Mouse (Mus musculus): ENCODE measurements around the gene Bcl9l. TPM values are rescaled to one million over a fixed set of nuclear protein-coding genes. Genes with fewer than 3 reads are reported as not detected.
A peak's percentile ranks its signal among the peaks of the same experiment; 100 is the strongest.

Gene Bcl9l
- polyA plus RNA-seq, 1 experiment: 61.6 TPM

DNA sequence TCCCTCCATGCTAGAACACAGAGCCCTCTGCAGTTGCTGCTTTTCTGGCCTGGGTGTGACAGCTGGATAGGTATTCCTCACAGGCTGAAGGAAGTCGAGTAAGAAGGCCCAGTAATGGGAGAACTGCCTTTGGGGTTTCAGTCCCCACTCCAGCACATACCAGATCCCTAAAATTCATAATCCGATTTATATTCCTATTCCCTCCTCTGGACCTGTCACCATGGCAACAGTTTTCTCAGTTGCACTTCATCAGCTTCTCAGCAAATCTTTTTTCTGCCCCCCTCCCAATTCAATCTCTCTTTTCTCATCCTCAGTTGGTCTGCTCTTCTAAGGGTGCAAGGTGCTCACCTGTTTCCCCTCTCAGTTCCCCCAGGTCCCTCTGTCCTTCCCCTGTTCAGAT is 13.8 kb upstream of the Bcl9l start:
- Histone ChIP-seq H3K4me3 (ENCODE audit: insufficient read depth, low read length) (no peak overlapping the region), H3K27ac (ENCODE audit: insufficient read depth, low read length) (no peak overlapping the region), H3K4me1 (ENCODE audit: control insufficient read depth, insufficient read depth, low read length) (no peaks in the 10 kb centered on the region)
- TF ChIP-seq CTCF (IDR thresholded peaks at IDR 0.05; ENCODE audit: borderline replicate concordance, insufficient read depth, low read length) (no peak), POLR2A (IDR thresholded peaks at IDR 0.05; ENCODE audit: low read depth, low read length) (no peak)

DNA sequence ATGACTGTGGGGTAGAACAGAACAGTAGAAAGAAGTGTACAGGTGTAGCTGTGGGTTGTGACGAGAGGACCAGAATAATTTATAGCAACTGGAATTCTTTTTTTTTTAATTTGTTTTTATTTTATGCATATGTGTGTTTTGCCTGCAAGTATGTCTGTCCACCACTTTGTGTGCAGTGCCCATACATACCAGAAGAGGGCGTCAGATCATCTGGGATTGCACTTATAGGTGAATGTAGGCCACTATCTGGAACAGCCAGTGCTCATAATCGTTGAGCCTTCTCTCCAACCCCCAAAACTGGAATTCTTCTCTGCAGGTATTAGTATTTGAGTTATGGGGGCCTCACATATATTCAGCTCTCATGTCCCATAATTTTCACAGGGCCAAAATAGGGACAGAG is 9.4 kb upstream of the Bcl9l start:
- Histone ChIP-seq H3K4me1 (ENCODE audit: control insufficient read depth, insufficient read depth, low read length) (no peaks in the 10 kb centered on the region), H3K4me3 (ENCODE audit: insufficient read depth, low read length) (no peak overlapping the region), H3K27ac (ENCODE audit: insufficient read depth, low read length) (no peak overlapping the region)
- TF ChIP-seq CTCF (IDR thresholded peaks at IDR 0.05; ENCODE audit: borderline replicate concordance, insufficient read depth, low read length): no peak
- TF ChIP-seq POLR2A (IDR thresholded peaks at IDR 0.05; ENCODE audit: low read depth, low read length): no peak

DNA sequence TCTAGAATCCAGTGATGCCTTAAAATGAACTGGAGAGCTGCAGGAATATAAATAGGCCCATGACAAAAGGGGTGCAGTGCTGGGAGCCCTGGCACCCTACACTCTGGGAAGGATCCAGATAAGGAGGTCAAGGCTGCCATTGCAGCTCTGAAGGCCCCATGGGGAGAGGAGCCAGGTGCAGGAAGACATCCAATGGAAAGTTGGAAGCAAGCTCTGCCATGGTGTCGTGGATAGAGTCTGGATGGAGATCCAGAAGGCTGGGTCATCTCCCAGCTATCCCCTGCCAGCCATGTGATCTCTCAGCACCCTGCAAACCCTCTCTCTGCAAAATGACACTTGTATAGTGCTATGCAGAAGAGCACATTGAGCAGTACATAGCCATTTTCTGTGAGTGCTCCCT is 8.3 kb upstream of the Bcl9l start:
- H3K27ac ChIP-seq (ENCODE audit: insufficient read depth, low read length): no peak overlapping the region
- TF ChIP-seq POLR2A (IDR thresholded peaks at IDR 0.05; ENCODE audit: low read depth, low read length) (peak; percentile 21), CTCF (IDR thresholded peaks at IDR 0.05; ENCODE audit: borderline replicate concordance, insufficient read depth, low read length) (no peak)
- no peak overlapping the region for H3K4me3 ChIP-seq (ENCODE audit: insufficient read depth, low read length)
- no peaks in the 10 kb centered on the region for H3K4me1 ChIP-seq (ENCODE audit: control insufficient read depth, insufficient read depth, low read length)

DNA sequence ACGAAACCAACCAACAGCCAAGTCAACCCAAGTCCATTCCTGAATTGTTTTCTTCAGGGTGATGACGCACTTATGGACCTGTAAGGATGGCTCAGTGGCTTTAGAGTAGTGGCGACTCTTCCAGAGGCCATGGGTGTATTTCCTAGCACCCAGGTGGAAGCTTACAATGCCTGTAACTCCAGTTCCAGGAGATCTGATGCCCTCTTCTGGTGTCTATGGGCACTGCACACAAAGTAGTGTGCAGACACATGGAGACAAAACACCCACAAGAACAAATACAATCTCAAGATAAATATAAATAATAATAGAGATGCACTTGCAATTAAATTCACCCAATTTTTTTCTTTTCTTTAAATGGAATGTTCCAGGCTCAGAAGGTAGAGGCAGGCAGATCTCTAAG is 6.7 kb upstream of the Bcl9l start:
- TF ChIP-seq CTCF (IDR thresholded peaks at IDR 0.05; ENCODE audit: borderline replicate concordance, insufficient read depth, low read length) (no peak), POLR2A (IDR thresholded peaks at IDR 0.05; ENCODE audit: low read depth, low read length) (no peak)
- Histone ChIP-seq H3K4me3 (ENCODE audit: insufficient read depth, low read length) (no peak overlapping the region), H3K27ac (ENCODE audit: insufficient read depth, low read length) (no peak overlapping the region), H3K4me1 (ENCODE audit: control insufficient read depth, insufficient read depth, low read length) (peaks cover 4% of the 10 kb centered on the region; the same call in 1 of the 2 replicates)

DNA sequence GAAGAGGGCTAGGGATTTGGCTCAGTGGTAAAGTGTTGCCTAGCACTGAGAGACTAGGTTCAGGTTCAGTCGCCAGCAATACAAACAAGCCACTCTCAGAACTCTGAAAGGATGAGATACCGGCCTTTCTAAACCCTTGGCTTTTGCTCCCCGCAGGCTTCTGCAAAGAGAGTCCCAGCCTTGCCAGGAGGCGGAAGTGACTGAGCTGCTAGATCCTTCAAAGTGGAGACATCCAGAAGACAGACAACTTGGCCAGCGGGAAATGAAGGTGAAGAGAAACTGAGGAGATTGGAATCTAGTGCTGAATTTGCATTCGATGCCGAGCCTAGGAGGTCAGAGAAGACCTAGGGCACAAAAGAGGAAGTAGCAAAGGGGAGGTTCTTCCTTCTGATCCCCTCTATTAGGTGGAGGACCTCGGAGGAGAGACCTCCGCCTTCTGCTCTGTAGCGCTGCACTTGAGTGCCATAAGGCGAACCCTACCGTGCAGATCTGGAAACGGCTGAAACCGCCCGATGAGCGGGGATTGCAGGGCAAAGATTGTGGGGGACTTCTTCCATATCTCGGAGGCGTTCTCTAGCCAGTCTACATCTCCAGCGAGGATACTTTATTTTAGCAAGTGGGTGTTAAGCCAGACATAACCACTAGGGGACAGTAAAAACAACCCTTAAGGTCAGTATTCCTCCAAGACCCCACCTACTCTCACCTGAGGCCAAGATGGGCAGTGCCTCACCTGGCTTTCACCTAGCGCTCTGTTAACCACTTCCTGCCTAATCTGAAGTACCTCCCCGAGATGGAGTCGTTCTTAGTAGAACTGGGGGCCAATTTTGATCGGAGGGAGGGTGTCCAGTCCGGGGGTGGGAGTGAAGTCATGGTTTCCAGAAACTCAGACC is 5.0 kb upstream of the Bcl9l start:
- TF ChIP-seq POLR2A (IDR thresholded peaks at IDR 0.05; ENCODE audit: low read depth, low read length) (no peak), CTCF (IDR thresholded peaks at IDR 0.05; ENCODE audit: borderline replicate concordance, insufficient read depth, low read length) (no peak)
- Histone ChIP-seq H3K27ac (ENCODE audit: insufficient read depth, low read length) (peak overlapping the region; percentile 57), H3K4me3 (ENCODE audit: insufficient read depth, low read length) (peak overlapping the region; percentile 51), H3K4me1 (ENCODE audit: control insufficient read depth, insufficient read depth, low read length) (peaks cover 4% of the 10 kb centered on the region; the same call in 1 of the 2 replicates)

DNA sequence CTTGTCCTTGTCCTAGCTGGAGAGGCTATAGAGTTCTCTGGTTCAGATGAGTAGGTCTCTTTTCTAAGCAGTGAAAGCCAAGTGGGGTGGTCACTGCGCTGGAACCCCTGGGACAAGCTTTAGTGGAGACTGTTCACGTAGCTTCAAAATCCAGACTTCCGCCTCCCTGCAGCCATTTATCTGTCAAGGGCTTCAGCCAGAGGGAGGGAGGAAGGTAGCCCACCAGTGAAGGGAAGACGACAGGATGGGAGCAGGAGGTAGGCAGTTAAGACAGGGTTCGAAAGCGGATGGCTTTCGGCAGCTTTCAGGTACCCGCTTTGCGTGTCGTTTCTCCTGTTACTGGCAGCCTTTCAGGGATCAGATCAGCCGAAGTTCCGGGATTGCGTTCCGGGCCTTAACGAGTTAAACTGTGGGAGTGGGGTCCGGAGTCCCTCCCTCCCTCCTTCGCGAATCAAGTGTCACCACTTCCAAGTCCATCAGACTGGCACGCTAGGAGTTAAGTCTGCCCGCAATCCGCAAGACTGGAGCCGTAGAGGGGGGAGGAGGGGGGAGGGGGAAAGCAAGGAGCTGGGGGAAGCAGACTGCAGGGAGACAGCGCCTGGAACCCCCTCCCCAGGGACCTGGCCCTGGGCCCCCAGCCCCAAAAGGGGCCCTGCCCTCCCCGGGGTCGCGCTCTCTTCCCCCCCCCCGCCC is 4.2 kb upstream of the Bcl9l start:
- Histone ChIP-seq H3K4me3 (ENCODE audit: insufficient read depth, low read length) (peak overlapping the region; percentile 67), H3K27ac (ENCODE audit: insufficient read depth, low read length) (peak overlapping the region; percentile 57), H3K4me1 (ENCODE audit: control insufficient read depth, insufficient read depth, low read length) (peaks cover 4% of the 10 kb centered on the region; the same call in 1 of the 2 replicates)
- TF ChIP-seq POLR2A (IDR thresholded peaks at IDR 0.05; ENCODE audit: low read depth, low read length): peak; percentile 5; the same call in 1 of the 2 replicates
- TF ChIP-seq CTCF (IDR thresholded peaks at IDR 0.05; ENCODE audit: borderline replicate concordance, insufficient read depth, low read length): no peak

DNA sequence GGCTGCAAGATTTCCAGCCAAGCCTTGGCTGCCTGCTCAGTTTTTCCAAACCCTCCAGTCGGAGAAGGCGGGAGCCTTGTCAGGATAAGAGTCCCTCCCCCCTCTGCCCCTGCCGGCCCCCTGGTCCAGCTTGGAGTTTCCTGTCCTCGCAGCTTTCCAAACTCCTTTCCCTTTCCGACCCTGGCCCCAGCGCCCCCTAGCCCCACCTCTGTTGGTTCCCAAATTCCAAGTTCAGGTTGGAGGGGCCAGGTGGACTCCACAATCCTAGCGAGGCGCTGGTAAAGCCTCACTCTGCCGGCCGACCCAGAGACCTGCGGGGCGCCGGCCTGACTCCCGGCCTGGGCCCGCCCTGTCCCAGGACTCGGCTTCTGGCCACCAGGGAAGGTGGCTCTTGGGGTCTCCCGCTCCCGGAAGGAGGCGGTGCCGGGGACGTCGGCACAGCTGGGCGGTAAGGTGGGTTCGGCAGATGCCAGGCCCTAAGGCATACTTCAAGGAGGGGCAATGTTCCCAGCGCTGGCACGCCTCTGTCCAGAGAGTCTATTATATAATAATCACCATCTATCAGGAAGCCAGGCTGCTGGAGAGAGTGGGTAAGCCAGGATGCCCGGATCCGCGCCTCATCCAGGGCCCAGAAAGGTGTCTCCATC is 3.5 kb upstream of the Bcl9l start:
- Histone ChIP-seq H3K4me1 (ENCODE audit: control insufficient read depth, insufficient read depth, low read length) (peaks cover 4% of the 10 kb centered on the region; the same call in 1 of the 2 replicates), H3K27ac (ENCODE audit: insufficient read depth, low read length) (peak overlapping the region; percentile 94), H3K4me3 (ENCODE audit: insufficient read depth, low read length) (peak overlapping the region; percentile 67)
- TF ChIP-seq CTCF (IDR thresholded peaks at IDR 0.05; ENCODE audit: borderline replicate concordance, insufficient read depth, low read length) (no peak), POLR2A (IDR thresholded peaks at IDR 0.05; ENCODE audit: low read depth, low read length) (peak; percentile 49; the same call in 1 of the 2 replicates)

DNA sequence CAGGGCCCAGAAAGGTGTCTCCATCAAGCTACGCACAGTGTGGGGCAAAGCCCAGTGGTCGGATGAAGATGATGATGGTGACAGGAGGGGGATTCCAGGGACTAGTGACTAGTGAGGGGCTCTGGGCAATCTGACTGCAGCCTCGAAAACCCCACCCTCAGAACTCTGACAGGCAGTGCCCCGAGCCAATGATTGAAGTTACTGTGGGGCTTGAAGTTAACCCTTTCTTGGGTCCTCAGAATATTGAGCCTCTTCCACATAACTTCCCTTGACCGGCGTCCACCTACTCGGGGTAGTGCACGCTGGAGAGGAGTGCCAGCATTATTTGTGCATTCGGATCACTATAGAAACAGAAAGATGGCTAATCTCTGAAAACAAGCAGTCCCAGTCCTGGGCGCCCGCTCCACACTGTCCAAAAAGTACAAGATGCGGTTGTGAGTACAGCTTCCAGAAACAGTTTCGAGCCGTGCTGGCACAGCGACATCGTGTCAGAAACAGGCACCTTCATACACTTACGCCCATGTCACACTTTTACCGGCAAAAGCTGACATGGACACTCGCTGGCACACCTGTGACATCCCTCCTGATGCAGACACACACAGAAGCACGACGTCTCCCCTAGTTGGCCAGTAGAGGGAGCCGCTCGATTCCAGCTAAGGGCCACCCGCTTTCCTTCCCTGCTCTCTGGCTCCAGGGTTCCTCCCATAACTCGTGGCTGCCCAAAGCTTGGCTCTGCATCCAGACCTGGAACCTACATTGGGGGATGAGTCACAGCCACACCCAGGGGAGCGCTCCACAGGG is 2.8 kb upstream of the Bcl9l start:
- Histone ChIP-seq H3K4me3 (ENCODE audit: insufficient read depth, low read length) (peak overlapping the region; percentile 67), H3K4me1 (ENCODE audit: control insufficient read depth, insufficient read depth, low read length) (peaks cover 4% of the 10 kb centered on the region; the same call in 1 of the 2 replicates), H3K27ac (ENCODE audit: insufficient read depth, low read length) (peak overlapping the region; percentile 94)
- TF ChIP-seq CTCF (IDR thresholded peaks at IDR 0.05; ENCODE audit: borderline replicate concordance, insufficient read depth, low read length) (peak; percentile 93), POLR2A (IDR thresholded peaks at IDR 0.05; ENCODE audit: low read depth, low read length) (peak; percentile 83)

DNA sequence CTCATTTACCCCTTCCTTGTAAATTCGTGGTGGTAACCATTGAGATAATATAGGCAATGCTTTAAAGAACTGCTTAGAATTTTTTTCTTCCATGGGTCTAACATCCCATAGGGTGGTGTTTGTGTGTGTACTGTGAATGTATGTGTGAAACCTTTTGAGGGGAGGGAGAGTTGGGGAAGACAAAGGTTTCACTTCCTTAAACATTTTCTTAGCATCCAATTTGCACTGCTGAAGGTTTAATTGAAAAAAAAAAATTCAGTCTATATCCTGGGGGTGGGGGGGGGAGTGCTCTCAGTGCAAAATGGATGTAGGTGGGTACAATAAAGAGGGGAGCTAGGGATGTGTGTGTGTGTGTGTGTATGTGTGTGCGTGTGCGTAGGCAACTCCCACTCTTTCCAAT is 513 bp upstream of the Bcl9l start:
- Histone ChIP-seq H3K4me3 (ENCODE audit: insufficient read depth, low read length) (no peak overlapping the region), H3K27ac (ENCODE audit: insufficient read depth, low read length) (no peak overlapping the region), H3K4me1 (ENCODE audit: control insufficient read depth, insufficient read depth, low read length) (peaks cover 7% of the 10 kb centered on the region; the same call in 1 of the 2 replicates)
- TF ChIP-seq CTCF (IDR thresholded peaks at IDR 0.05; ENCODE audit: borderline replicate concordance, insufficient read depth, low read length): no peak
- no peak for TF ChIP-seq POLR2A (IDR thresholded peaks at IDR 0.05; ENCODE audit: low read depth, low read length)
